ENCODE assay signal across 13 mouse cellular contexts in the genomic region with DNA sequence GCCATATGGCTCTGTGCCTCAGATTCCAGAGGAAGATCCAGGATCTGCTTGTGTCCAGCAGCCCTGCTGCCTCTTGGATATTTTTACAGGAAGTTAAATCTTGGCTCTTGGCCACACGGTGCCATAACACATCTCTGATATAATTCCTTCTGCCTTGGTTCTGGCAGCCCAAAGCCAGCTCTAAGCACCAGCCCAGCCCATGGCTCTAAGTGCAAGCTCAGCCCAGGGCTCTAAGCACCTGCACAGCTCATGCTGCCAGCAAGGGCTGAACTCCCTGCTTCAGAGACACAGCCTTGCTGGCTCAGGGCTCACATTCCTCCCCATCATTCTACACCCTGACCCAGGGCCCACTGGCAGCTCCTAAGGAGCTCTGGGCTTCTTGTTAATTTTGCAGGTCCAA.
DNase-seq lines count a peak whose midpoint lies in the region; ATAC-seq and TF ChIP-seq lines count a peak whose summit lies in the region.
"Had no signal": no experiment of that assay in that cellular context is flagged by ENCODE, and none has a peak within 500 bp of the region (broad histone marks: within the 10 kb centered on the region; RNA-seq: fewer than 3 reads in every experiment).

No protein-coding gene starts in this region.

- no peak overlapping the region for H3K4me2 ChIP-seq in lung, embryonic 16.5 days (ENCODE audit: low read depth, low read length)
- H3K4me2 ChIP-seq: liver, embryonic 15.5 days had no signal

- H3K9ac ChIP-seq in lung, embryonic 16.5 days (ENCODE audit: low read length), result no peak overlapping the region
- H3K9ac ChIP-seq: liver, embryonic 15.5 days had no signal

- H3K4me3 ChIP-seq in gastrocnemius, adult 2 months, result no peak overlapping the region
- H3K4me3 ChIP-seq in lung, embryonic 16.5 days (ENCODE audit: low read length), result no peak overlapping the region
- H3K4me3 ChIP-seq: heart, adult 2 months; liver, embryonic 15.5 days had no signal

- H3K27ac ChIP-seq in gastrocnemius, adult 2 months, result no peak overlapping the region
- H3K27ac ChIP-seq in lung, embryonic 16.5 days (ENCODE audit: low read length), result no peak overlapping the region
- H3K27ac ChIP-seq: heart, adult 2 months; liver, embryonic 15.5 days had no signal

- TF ChIP-seq CTCF in gastrocnemius, adult 2 months (IDR thresholded peaks at IDR 0.05), result no peak

- H3K4me1 ChIP-seq in lung, embryonic 16.5 days (replicated peaks; ENCODE audit: control insufficient read depth, insufficient read depth, low read length), result no peaks in the 10 kb centered on the region
- H3K4me1 ChIP-seq: liver, embryonic 15.5 days had no signal

- ATAC-seq in lung, embryonic 16.5 days (ENCODE audit: low read depth), result peak; percentile 17; the same call in 1 of the 2 replicates
- ATAC-seq: intestine, embryonic 16.5 days had no signal

- H3K36me3 ChIP-seq in lung, embryonic 16.5 days (ENCODE audit: control insufficient read depth, insufficient read depth, low read length), result no peaks in the 10 kb centered on the region
- H3K36me3 ChIP-seq: liver, embryonic 15.5 days had no signal

- WGBS in lung, embryonic 16.5 days, result 56% methylated on average over 1 of the region's 1 CpGs

- H3K9me3 ChIP-seq in lung, embryonic 16.5 days (ENCODE audit: control insufficient read depth, low read length), result no peaks in the 10 kb centered on the region
- H3K9me3 ChIP-seq: liver, embryonic 15.5 days had no signal

- intact Hi-C loops in gastrocnemius, adult 2 months (cut with DNase I), result no loop called here
- intact Hi-C loops in gastrocnemius, postnatal 36 days (cut with DNase I), result no loop called here

- H3K27me3 ChIP-seq in lung, embryonic 16.5 days (ENCODE audit: control insufficient read depth, insufficient read depth, low read depth, low read length), result no peaks in the 10 kb centered on the region
- H3K27me3 ChIP-seq: liver, embryonic 15.5 days had no signal

- peak; percentile 22 for DNase-seq in gastrocnemius, adult 2 months
- DNase-seq in gastrocnemius, postnatal 36 days, result no peak
- DNase-seq in lung, postnatal 36 days, result no peak
- peak; percentile 60 to 61 for DNase-seq in cerebellum, postnatal 10 days
- DNase-seq in kidney, postnatal 10 days, result no peak
- no peak for DNase-seq in thymus, postnatal 0 days (ENCODE audit: low spot score)
- DNase-seq: adrenal gland, postnatal 36 days; heart, adult 2 months; heart, postnatal 10 days; kidney, postnatal 14 days had no signal

Comparison
In these comparisons a context has a peak if more than half of its experiments do, and no peak if none do; other contexts are left out.
1. DNase-seq: peak in gastrocnemius, adult 2 months (single experiment) and cerebellum, postnatal 10 days (2 of 2); none in gastrocnemius, postnatal 36 days (0 of 2), lung, postnatal 36 days (single experiment), kidney, postnatal 10 days (single experiment) and thymus, postnatal 0 days (single experiment).